9 mouse cellular contexts compared by ENCODE assay signal in the genomic region with DNA sequence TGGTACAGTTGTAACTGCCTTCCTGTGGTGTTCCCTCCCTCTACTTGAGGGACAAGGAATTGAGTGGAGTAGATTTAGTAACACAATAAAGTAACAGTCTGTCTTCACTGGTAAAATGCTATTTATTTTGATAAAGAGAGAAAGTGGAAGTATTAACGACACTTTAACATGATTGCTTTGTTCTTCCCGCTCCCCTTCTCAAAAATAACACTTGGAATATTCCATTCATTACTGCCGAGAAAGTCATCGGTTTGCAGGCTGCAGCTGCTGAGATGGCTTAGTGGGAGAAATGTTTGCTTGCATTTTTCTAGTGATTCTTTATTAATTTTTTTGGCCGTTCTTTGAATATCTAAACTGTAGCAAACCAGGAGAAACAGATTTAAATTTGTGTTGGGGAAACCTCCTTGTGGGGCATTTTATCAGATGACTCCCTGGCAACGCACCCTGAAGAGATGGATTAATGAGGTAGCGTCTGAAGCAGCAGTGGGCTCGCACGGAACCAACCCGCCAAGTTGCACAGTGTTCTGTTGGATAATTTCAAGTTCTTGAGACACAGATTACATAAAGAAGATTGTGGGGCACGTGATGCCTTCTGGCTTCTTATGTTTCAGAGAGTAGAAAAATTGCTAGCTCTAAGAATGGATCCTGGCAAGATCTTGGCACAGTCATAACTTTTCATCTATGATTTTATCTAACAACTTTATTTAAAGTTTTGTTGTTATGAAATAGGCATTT. TPM values are rescaled to one million over a fixed set of nuclear protein-coding genes. Genes with fewer than 3 reads are reported as not detected.
DNase-seq lines count a peak whose midpoint lies in the region; ATAC-seq lines count a peak whose summit lies in the region.
"Had no signal": no experiment of that assay in that cellular context is flagged by ENCODE, and none has a peak within 500 bp of the region (broad histone marks: within the 10 kb centered on the region; RNA-seq: fewer than 3 reads in every experiment).

No protein-coding gene starts in this region.

- H3K4me2 ChIP-seq in heart, embryonic 14.5 days (ENCODE audit: low read length), result 0 out of 2 replicates have a peak overlapping the region, but pooled peaks have one; percentile 11
- peak overlapping the region; percentile 55 for H3K4me2 ChIP-seq in midbrain, embryonic 16.5 days (ENCODE audit: low read length)

- no peak overlapping the region for H3K9ac ChIP-seq in heart, embryonic 14.5 days (ENCODE audit: low read length)
- peak overlapping the region; percentile 30; the same call in 1 of the 2 replicates for H3K9ac ChIP-seq in midbrain, embryonic 16.5 days (ENCODE audit: low read depth, low read length)

- no peaks in the 10 kb centered on the region for H3K27me3 ChIP-seq in heart, embryonic 14.5 days (ENCODE audit: control insufficient read depth, insufficient read depth, low read length)
- H3K27me3 ChIP-seq in midbrain, embryonic 16.5 days (ENCODE audit: control insufficient read depth, insufficient read depth, low read depth, low read length), result no peaks in the 10 kb centered on the region

- no peaks in the 10 kb centered on the region for H3K36me3 ChIP-seq in heart, embryonic 14.5 days (ENCODE audit: control insufficient read depth, insufficient read depth, low read length)
- H3K36me3 ChIP-seq in midbrain, embryonic 16.5 days (ENCODE audit: control insufficient read depth, insufficient read depth, low read length), result no peaks in the 10 kb centered on the region

- no peak for ATAC-seq in heart, embryonic 14.5 days (ENCODE audit: insufficient number of reproducible peaks, insufficient read depth, low FRiP score, low read depth)
- no peak for ATAC-seq in midbrain, embryonic 16.5 days
- ATAC-seq in granulocyte monocyte progenitor cell, adult 5-6 weeks (replicated peaks; ENCODE audit: poor library complexity, severe bottlenecking), result no peak

- WGBS in heart, embryonic 14.5 days, result 66% methylated on average over 11 of the region's 11 CpGs
- 42% methylated on average over 11 of the region's 11 CpGs for WGBS in midbrain, embryonic 16.5 days

- no peak overlapping the region for H3K27ac ChIP-seq in heart, embryonic 14.5 days (replicated peaks in 1 of 2; ENCODE audit: control insufficient read depth in 1 of 2, insufficient read depth in 1 of 2, low read depth in 2 of 2, low read length in 2 of 2)
- H3K27ac ChIP-seq in brown adipose tissue, adult 24 weeks (replicated peaks; ENCODE audit: low read depth, low read length), result no peak overlapping the region; the same call in 1 of the 2 replicates
- 0 out of 2 replicates have a peak overlapping the region, but pooled peaks have one; percentile 17 for H3K27ac ChIP-seq in midbrain, embryonic 16.5 days (ENCODE audit: low read length)

- DNase-seq in heart, adult 8-10 months (ENCODE audit: low spot score), result no peak
- DNase-seq in layer of hippocampus, adult 18-20 months (ENCODE audit: low spot score in 2 of 2), result peak; percentile 27 to 58
- DNase-seq in thymus, postnatal 25 days, result no peak
- DNase-seq in kidney, adult 18-20 months, result no peak
- DNase-seq: adrenal gland, postnatal 10 days had no signal

- peaks cover 6 to 30% of the 10 kb centered on the region in 2 experiments for H3K4me1 ChIP-seq in heart, embryonic 14.5 days (ENCODE audit: control insufficient read depth in 2 of 2, insufficient read depth in 2 of 2, low read length in 2 of 2)
- H3K4me1 ChIP-seq in brown adipose tissue, adult 24 weeks (ENCODE audit: control insufficient read depth, insufficient read depth, insufficient read length, low read length), result peaks cover 9% of the 10 kb centered on the region
- H3K4me1 ChIP-seq in midbrain, embryonic 16.5 days (ENCODE audit: control insufficient read depth, insufficient read depth, low read length), result peaks cover 8% of the 10 kb centered on the region

- no peaks in the 10 kb centered on the region for H3K9me3 ChIP-seq in heart, embryonic 14.5 days (ENCODE audit: control insufficient read depth, low read length)
- no peaks in the 10 kb centered on the region for H3K9me3 ChIP-seq in midbrain, embryonic 16.5 days (replicated peaks; ENCODE audit: control insufficient read depth, low read length, poor library complexity, severe bottlenecking)

- H3K4me3 ChIP-seq in heart, embryonic 14.5 days (ENCODE audit: control insufficient read depth in 1 of 2, insufficient read depth in 1 of 2, low read depth in 1 of 2, low read length in 2 of 2), result no peak overlapping the region
- H3K4me3 ChIP-seq in brown adipose tissue, adult 24 weeks (ENCODE audit: insufficient read depth, low read depth, low read length), result peak overlapping the region; percentile 24; the same call in 1 of the 2 replicates
- H3K4me3 ChIP-seq in midbrain, embryonic 16.5 days (ENCODE audit: low read depth, low read length), result peak overlapping the region; percentile 33

RNA-seq across cellular contexts. Expression of a gene that starts 32.2 kb away (rescaled TPM):
- 18.5 and 21.9 TPM in 2 replicates for polyA plus RNA-seq in heart, embryonic 14.5 days (2014; fragmentation: Nextera tagmentation; extraction: Ambion mirVana)
- 10 to 100 TPM; 57.3 to 66.3 (median 58.5) TPM for total RNA-seq in heart, adult 8-10 months (2022)
- polyA plus RNA-seq in brown adipose tissue, adult 24 weeks (2012; ENCODE audit: insufficient read depth, insufficient read length, missing spikeins), result 34.2 and 34.6 TPM in 2 replicates
- total RNA-seq in layer of hippocampus, adult 18-20 months (2021), result 10 to 100 TPM; 88.2 to 95.2 TPM
- 13.8 and 14.9 TPM in 2 replicates for polyA plus RNA-seq in midbrain, embryonic 16.5 days (2015; fragmentation: Nextera tagmentation; extraction: Ambion mirVana)
- total RNA-seq in granulocyte monocyte progenitor cell, adult 5-6 weeks (2014; fragmentation: Nextera tagmentation), result 24.6 and 45.6 TPM in 2 replicates
- 36.9 and 45.4 TPM in 2 replicates for total RNA-seq in granulocyte monocyte progenitor cell, adult 5-6 weeks (2017)

Comparison
In these comparisons a context has a peak if more than half of its experiments do, and no peak if none do; other contexts are left out.
1. H3K4me3 ChIP-seq: peak in brown adipose tissue, adult 24 weeks (single experiment) and midbrain, embryonic 16.5 days (single experiment); none in heart, embryonic 14.5 days (0 of 2).
2. DNase-seq: peak in layer of hippocampus, adult 18-20 months (2 of 2); none in heart, adult 8-10 months (single experiment), thymus, postnatal 25 days (single experiment) and kidney, adult 18-20 months (single experiment).